Mouse (Mus musculus) cortical plate, adult 2 months (tissue): ENCODE measurements around the gene Pld4.

Experiments used
- CTCF ChIP-seq: fragments of 200-500 bp; IDR thresholded peaks from 2 replicates; pipeline ENCODE4 v1.5.1; 2011; ENCODE audit warnings: mild to moderate bottlenecking, control low read depth, low read length; ENCODE audit not compliant: insufficient read depth; ENCODE audit errors: extremely low read depth
- POLR2A ChIP-seq: fragments of 200-500 bp; IDR thresholded peaks from 2 replicates; pipeline ENCODE4 v1.6.1; 2011; ENCODE audit warnings: mild to moderate bottlenecking, low read length, control low read depth; ENCODE audit not compliant: insufficient read depth; ENCODE audit errors: extremely low read depth

- TF ChIP-seq POLR2A: no peak
- no peak for TF ChIP-seq CTCF
These were observed 23.4 kb upstream of the Pld4 start for GRCm38 (mm10) chr12:112737081-112737480.
